Mouse (Mus musculus) kidney, adult 2 months (tissue): ENCODE measurements at regions not wholly inside any gene's neighbourhood (a gene's known extent, or its start where the extent isn't known, plus 50 kb on each side); places are given as distances from the start of the nearest gene placed in this dataset.

ENCODE experiments used
- DNase-seq: peaks from one replicate; pipeline ENCODE4 v3.0.0; 2021
- H3K27ac ChIP-seq: fragments of 200-500 bp; 2 replicates; pipeline ENCODE4 v1.5.1; 2012; ENCODE audit warnings: low read depth, low read length, control low read depth, inconsistent platforms; ENCODE audit not compliant: insufficient read depth
- H3K27me3 ChIP-seq: fragments of 200-500 bp; replicated peaks from 2 replicates; pipeline ENCODE4 v1.6.1; 2012; ENCODE audit warnings: mild to moderate bottlenecking, moderate library complexity, low read length, inconsistent platforms; ENCODE audit not compliant: control insufficient read depth, insufficient read depth
- H3K36me3 ChIP-seq: fragments of 200-500 bp; 2 replicates; pipeline ENCODE4 v1.6.1; 2012; ENCODE audit warnings: mild to moderate bottlenecking, moderate library complexity, low read length, inconsistent platforms; ENCODE audit not compliant: control insufficient read depth, insufficient read depth
- H3K4me1 ChIP-seq: fragments of 200-500 bp; 2 replicates; pipeline ENCODE4 v1.6.1; 2011; ENCODE audit warnings: low read length; ENCODE audit not compliant: control insufficient read depth, insufficient read depth
- H3K4me3 ChIP-seq: fragments of 200-500 bp; 2 replicates; pipeline ENCODE4 v1.5.1; 2011; ENCODE audit warnings: mild to moderate bottlenecking, low read depth, low read length, control low read depth; ENCODE audit not compliant: insufficient read depth
- CTCF ChIP-seq: fragments of 200-500 bp; conservative IDR thresholded peaks from 2 replicates; pipeline ENCODE4 v1.5.1; 2011; ENCODE audit warnings: low read depth, mild to moderate bottlenecking, control low read depth, low read length, moderate library complexity, mixed read lengths; ENCODE audit not compliant: insufficient read depth, insufficient read length
- POLR2A ChIP-seq: fragments of 200-500 bp; IDR thresholded peaks from one replicate; pipeline ENCODE4 v1.6.1; 2011; ENCODE audit warnings: low read depth, low read length, control low read depth
- WGBS: fragments of 180-500 bp; shearing (Covaris S2); methylation state at CpG from one replicate; pipeline ENCODE4 v1.1.7; 2018; 5-methylcytosine and 5-hydroxymethylcytosine counted together

GRCm38 (mm10) chr6:94935706-94936105, 181.3 kb upstream of the Kbtbd8 start:
- peak; percentile 7 for DNase-seq
- H3K36me3 ChIP-seq, result no peaks in the 10 kb centered on the region
- no peak overlapping the region for H3K4me3 ChIP-seq
- H3K4me1 ChIP-seq, result no peaks in the 10 kb centered on the region
- WGBS, result 95% methylated on average over 1 of the region's 1 CpGs
- no peaks in the 10 kb centered on the region for H3K27me3 ChIP-seq
- no peak overlapping the region for H3K27ac ChIP-seq
- no peak for TF ChIP-seq POLR2A
- TF ChIP-seq CTCF, result no peak

- H3K27me3 ChIP-seq, result no peaks in the 10 kb centered on the region
- no peaks in the 10 kb centered on the region for H3K36me3 ChIP-seq
- H3K4me1 ChIP-seq, result no peaks in the 10 kb centered on the region
- H3K27ac ChIP-seq, result no peak overlapping the region
- TF ChIP-seq CTCF (no peak), POLR2A (no peak)
- no peak for DNase-seq
- 91% methylated on average over 6 of the region's 6 CpGs for WGBS
- no peak overlapping the region for H3K4me3 ChIP-seq
Observed at GRCm38 (mm10) chr6:94927811-94928210, 189.2 kb upstream of the Kbtbd8 start.

- no peaks in the 10 kb centered on the region for H3K27me3 ChIP-seq
- DNase-seq, result no peak
- no peak for TF ChIP-seq CTCF
- TF ChIP-seq POLR2A, result no peak
- H3K4me3 ChIP-seq, result no peak overlapping the region
- no peaks in the 10 kb centered on the region for H3K36me3 ChIP-seq
- H3K27ac ChIP-seq, result no peak overlapping the region
- 98% methylated on average over 8 of the region's 8 CpGs for WGBS
- H3K4me1 ChIP-seq, result no peaks in the 10 kb centered on the region
Observed at GRCm38 (mm10) chr6:94926652-94927211, 190.3 kb upstream of the Kbtbd8 start.

- WGBS, result 98% methylated on average over 1 of the region's 1 CpGs
- H3K4me3 ChIP-seq, result no peak overlapping the region
- H3K4me1 ChIP-seq, result no peaks in the 10 kb centered on the region
- no peak for DNase-seq
- H3K36me3 ChIP-seq, result no peaks in the 10 kb centered on the region
- no peaks in the 10 kb centered on the region for H3K27me3 ChIP-seq
- no peak overlapping the region for H3K27ac ChIP-seq
- TF ChIP-seq POLR2A, result no peak
- no peak for TF ChIP-seq CTCF
Observed at GRCm38 (mm10) chr6:94925408-94925807, 191.6 kb upstream of the Kbtbd8 start.

GRCm38 (mm10) chr6:94924338-94925039, 192.6 kb upstream of the Kbtbd8 start:
- Histone ChIP-seq H3K27me3 (no peaks in the 10 kb centered on the region; the same call in 1 of the 2 replicates), H3K36me3 (no peaks in the 10 kb centered on the region), H3K4me3 (no peak overlapping the region), H3K27ac (no peak overlapping the region), H3K4me1 (no peaks in the 10 kb centered on the region)
- no peak for TF ChIP-seq CTCF
- TF ChIP-seq POLR2A, result no peak
- no peak for DNase-seq
- 91% methylated on average over 11 of the region's 11 CpGs for WGBS

GRCm38 (mm10) chr6:94921741-94922140, 195.3 kb upstream of the Kbtbd8 start:
- WGBS, result 73% methylated on average over 2 of the region's 2 CpGs

GRCm38 (mm10) chr6:94920770-94921169, 196.3 kb upstream of the Kbtbd8 start:
- no peak overlapping the region for H3K27ac ChIP-seq
- WGBS, result 73% methylated on average over 2 of the region's 2 CpGs
- H3K4me3 ChIP-seq, result no peak overlapping the region
- DNase-seq, result no peak
- TF ChIP-seq POLR2A (no peak), CTCF (no peak)
- H3K4me1 ChIP-seq, result no peaks in the 10 kb centered on the region
- no peaks in the 10 kb centered on the region for H3K36me3 ChIP-seq
- H3K27me3 ChIP-seq, result no peaks in the 10 kb centered on the region; the same call in 1 of the 2 replicates

More at GRCm38 (mm10) chr6:94921741-94922140, 195.3 kb upstream of the Kbtbd8 start:
- TF ChIP-seq POLR2A (no peak), CTCF (no peak)
- H3K27me3 ChIP-seq, result no peaks in the 10 kb centered on the region; the same call in 1 of the 2 replicates
- no peaks in the 10 kb centered on the region for H3K36me3 ChIP-seq
- no peaks in the 10 kb centered on the region for H3K4me1 ChIP-seq
- no peak for DNase-seq
- H3K27ac ChIP-seq, result no peak overlapping the region
- no peak overlapping the region for H3K4me3 ChIP-seq
